Mouse (Mus musculus) duodenum, adult 2 months (tissue): ENCODE results near the gene Sdr42e1. TPM values are rescaled to one million over a fixed set of nuclear protein-coding genes. Genes with fewer than 3 reads are reported as not detected.

Experiments used
- polyA plus RNA-seq: library from polyadenylated mRNA; depleted of rRNA; stranded (reverse); fragments of >200 nt; gene quantifications from 2 replicates; pipeline ENCODE4 v1.2.3, GENCODE M21; 2012; ENCODE audit warnings: low replicate concordance; rRNA removed

Sdr42e1 gene
- 6.1 and 6.8 TPM in 2 replicates for polyA plus RNA-seq

GRCm38 (mm10) chr8:117673430-117673830 is at the start of gene Sdr42e1:
Sdr42e1 (minus strand) TSS chr8:117673689.

GRCm38 (mm10) chr8:117701859-117702258 is 28.4 kb upstream of the Sdr42e1 start, which contains the start of gene Hsd17b2:
Hsd17b2 (plus strand) TSS chr8:117701904.

Other genes starting within 250 kb of the Sdr42e1 start
- 8.4 TPM in 2 replicates for gene Plcg2, start 175.4 kb downstream of the Sdr42e1 start, polyA plus RNA-seq
- gene Hsd17b2, start 28.2 kb upstream of the Sdr42e1 start, polyA plus RNA-seq, result 28.6 and 60.0 TPM in 2 replicates
- gene Mphosph6, start 128.3 kb upstream of the Sdr42e1 start, polyA plus RNA-seq, result 1.2 and 1.8 TPM in 2 replicates